Mouse (Mus musculus): ENCODE measurements around the gene Zfp784.

Gene Zfp784

GRCm38 (mm10) chr7:5057381-5057780 is 19.1 kb upstream of the Zfp784 start:
- no peak for DNase-seq

DNA sequence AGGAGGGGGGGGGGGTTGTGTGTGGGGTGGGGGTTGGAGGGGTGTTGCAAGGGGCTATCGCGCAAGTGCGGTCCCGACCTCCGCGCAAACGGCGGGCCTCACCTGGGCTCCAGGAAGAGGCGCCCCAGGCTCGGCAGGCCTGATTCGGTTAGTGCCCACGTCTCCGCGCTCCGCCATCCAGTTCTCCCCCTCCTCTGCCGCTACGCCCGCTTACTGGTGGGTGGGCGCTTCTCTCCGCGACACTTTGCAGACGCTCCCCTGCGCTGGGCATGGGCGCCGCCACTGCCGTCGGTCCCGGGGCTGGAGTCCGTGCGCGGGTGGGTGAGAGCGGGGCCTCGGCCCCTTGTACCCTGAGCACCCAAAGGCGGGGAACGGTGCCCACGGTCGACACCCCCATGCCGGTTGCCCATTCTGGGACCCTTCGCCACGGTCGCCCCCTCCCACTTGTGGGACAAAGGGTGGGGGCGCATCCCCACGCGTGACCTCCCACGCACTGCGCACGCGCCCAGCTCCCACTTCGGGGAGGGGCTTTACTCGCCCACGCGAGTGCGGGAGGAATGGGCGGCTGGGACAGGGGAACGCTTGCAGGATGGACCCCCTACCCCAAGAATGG is 18.5 kb upstream of the Zfp784 start:
- DNase-seq, result peak; percentile 63

DNA sequence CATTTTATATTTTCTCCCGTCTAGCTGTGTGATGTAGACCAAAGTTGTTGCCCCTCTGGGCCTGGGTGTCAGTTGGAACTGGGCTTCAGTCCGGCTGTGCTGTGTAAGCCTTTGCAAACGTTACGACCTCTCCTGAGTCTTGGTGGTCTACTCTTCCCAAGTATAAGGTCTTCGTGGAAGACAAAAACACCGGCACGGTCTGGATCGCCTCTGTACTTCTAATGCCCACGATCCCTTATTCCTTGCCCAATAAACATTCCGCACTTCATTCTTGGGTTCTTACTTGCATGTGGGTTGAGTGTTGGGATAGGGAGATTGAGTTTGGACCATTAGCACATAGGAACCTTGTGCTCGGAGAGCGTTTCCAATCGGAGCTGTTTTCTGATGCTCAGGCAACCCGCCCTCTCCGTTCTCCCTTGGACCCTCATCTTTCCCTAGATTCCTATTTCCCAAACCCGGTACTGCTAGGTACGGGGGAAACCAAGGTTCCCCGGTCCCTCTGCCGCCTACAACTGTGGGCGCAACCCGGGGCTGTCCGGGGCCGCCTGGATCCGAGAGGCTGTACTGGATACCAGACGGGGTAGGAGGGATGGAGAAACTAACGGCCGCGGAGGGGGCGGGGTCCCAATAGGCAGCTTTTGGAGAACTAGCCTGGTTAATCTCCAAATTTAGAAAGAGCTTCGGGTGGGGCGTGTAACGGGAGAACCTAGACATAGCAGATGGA is 15.4 kb upstream of the Zfp784 start:
- DNase-seq, result no peak

- no peak for DNase-seq
These were observed 14.7 kb upstream of the Zfp784 start for GRCm38 (mm10) chr7:5052931-5053343.

GRCm38 (mm10) chr7:5052438-5052837 is 14.2 kb upstream of the Zfp784 start:
- DNase-seq, result no peak

DNA sequence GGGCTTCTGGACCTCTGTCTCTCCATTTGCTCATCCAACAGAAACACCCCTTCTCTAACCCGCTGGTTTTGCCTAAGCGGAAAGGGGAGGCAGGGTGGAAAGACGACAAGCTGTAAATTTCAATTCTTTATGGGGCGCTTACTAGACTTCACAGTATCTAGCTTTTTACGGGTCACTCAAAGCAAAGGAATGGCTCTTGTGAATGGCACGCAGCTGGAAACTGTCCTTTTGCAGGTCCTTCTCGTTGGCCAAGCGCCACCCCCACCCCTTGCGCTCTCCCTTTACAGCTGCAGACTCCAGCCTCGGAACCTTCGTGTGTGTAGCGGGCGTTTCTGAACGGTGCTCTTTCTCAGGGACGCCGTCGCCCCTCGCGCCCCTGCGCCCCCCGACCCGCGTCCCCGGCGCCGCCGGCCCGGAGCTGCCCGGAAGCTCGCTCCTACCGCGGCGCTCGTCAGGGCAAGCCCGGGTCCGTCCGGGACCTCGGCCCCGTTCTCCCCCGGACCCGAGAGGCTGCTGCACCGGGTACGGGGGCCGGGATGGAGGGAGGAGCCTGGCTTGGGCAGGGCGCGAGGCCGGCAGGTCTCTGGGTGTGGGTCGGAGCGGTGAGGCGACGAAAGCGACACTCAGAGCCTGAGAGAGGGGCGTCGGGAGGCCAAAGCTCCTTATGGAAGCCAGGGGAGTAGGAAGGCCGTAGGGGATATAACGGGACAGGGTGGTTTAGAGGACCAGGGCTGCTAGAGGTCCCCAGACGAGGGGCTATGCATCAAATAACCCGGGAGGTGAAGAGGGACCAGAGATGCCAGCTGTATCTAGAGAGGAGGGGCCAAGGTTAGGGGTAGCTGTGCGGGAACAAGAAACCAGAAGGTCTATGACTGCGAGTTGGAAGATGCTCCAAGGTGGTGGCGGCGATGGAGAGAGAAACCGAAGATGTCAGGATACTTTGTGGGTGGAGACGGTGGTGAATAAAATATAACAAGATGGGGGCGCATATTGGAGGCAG is 13.2 kb upstream of the Zfp784 start, which contains the start of gene Zfp580:
Zfp580 (plus strand) TSS at position 346 of the 1,000 bp plus-strand sequence.
- peak; percentile 82 for DNase-seq

GRCm38 (mm10) chr7:5047313-5047712 is 9.1 kb upstream of the Zfp784 start:
- DNase-seq, result no peak

DNA sequence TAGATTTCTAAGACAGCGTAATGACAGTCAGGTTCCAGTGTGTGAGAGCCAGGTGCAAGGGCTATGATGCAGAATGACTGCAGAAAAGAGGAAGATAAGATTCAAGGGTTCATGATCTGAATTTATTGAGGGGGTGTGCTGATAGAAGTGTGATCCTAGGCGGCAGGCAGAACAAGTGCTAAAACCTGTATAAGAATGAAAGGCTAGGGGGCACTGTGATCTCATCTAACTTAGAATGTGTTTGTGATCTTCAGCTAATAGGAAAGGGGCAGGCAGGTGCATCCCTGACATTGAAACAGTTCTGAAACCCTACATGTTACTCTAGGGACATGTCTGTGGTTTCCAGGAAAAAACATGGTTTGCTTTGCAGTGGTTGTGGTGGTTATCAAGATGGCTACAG is 7.9 kb upstream of the Zfp784 start:
- DNase-seq, result no peak

DNA sequence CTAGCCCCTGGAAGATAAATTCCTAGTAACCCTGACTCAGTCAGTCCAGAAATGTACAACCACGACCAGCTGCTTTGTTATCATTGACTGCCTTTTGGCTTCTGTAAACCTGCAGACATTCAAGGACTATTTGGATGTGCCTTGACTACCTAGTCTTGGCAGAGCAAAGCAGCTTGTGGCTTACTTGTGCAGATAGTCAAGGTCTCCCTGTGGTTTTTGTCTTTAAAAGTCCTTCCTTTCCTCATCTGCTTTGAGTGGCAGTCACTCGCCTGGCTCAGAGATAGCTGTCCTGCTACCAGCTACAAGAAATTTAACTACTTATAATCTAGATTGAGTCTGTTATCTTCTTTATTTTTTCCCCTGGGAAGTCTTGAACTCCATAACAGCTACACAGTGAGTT is 6.7 kb upstream of the Zfp784 start:
- DNase-seq, result no peak

GRCm38 (mm10) chr7:5038940-5039339 is 694 bp upstream of the Zfp784 start:
- DNase-seq, result no peak

- DNase-seq, result no peak
These were observed 779 bp downstream of the Zfp784 start for GRCm38 (mm10) chr7:5037467-5037866.

DNA sequence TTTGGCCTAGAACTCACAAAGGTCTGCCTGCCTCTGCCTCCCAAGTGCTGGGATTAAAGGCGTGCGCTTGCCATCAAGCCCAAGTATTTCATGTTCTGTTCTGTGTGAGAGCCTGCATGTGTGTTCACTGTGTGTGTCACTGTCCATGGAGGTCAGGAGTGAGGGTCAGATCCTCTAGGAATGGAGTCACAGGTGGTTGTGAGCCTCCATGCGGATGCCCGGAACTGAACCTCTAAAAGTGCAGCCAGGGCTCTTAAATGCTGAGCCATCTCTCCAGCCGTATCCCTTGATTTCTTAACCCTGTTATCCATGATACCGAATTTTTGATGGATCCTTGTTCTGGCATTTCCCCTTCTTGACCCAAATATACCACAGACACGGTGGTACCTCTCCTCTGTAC is 1.2 kb downstream of the Zfp784 start:
- no peak for DNase-seq

DNA sequence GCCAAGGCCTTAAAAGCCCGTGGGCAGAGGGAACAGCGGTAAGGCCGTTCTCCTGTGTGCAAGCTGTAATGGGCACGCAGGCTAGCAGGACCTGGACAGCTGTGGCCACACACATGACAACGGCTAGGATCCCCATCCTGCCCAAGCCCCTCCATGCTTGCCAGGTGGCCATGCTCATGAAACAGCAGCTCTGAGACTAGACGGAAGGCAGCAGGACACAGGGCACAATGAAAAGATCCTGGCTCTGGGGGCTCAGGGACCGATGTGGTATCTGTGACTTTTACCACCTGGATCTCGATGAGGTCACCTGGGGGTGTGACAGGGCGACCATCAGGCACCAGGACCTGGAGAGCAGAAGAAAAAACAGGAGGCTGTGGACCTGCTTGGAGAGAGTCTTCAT is 2.1 kb downstream of the Zfp784 start:
- no peak for DNase-seq

GRCm38 (mm10) chr7:5035628-5036027 is 2.6 kb downstream of the Zfp784 start:
- DNase-seq, result no peak

- DNase-seq, result no peak
These were observed 4.4 kb downstream of the Zfp784 start, which contains the start of gene 4632433K11Rik for GRCm38 (mm10) chr7:5033818-5034217. TSS of gene 4632433K11Rik (plus strand) at chr7:5034118.

- DNase-seq, result no peak
These were observed 6.8 kb downstream of the Zfp784 start for GRCm38 (mm10) chr7:5031496-5031895.

- no peak for DNase-seq
These were observed 7.5 kb downstream of the Zfp784 start for GRCm38 (mm10) chr7:5030554-5031275.

DNA sequence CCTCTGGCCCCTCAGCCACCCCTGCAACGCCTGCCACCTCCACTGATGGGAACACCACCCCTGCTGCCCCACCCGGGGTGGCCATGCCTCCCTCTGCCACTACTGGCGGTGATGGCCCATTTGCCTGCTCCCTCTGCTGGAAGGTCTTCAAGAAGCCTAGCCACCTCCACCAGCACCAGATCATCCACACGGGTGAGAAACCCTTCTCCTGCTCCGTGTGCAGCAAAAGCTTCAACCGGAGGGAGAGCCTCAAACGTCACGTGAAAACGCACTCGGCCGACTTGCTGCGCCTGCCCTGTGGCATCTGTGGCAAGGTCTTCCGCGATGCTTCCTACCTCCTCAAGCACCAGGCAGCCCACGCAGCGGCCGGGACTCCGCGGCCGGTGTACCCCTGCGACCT is 8.3 kb downstream of the Zfp784 start:
- no peak for DNase-seq

DNA sequence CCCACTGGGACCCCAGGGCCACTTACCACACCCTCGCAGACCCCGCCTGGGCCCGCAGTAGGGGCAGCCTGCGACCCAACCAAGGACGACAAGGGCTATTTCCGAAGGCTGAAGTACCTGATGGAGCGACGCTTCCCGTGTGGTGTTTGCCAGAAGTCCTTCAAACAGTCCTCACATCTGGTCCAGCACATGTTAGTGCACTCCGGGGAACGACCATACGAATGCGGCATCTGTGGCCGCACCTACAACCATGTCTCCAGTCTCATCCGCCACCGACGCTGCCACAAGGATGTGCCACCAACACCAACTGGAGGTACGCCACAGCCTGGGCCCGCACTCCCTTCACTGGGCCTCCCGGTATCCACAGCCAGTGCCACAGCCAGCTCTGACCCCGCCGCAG is 8.7 kb downstream of the Zfp784 start:
- no peak for DNase-seq

DNA sequence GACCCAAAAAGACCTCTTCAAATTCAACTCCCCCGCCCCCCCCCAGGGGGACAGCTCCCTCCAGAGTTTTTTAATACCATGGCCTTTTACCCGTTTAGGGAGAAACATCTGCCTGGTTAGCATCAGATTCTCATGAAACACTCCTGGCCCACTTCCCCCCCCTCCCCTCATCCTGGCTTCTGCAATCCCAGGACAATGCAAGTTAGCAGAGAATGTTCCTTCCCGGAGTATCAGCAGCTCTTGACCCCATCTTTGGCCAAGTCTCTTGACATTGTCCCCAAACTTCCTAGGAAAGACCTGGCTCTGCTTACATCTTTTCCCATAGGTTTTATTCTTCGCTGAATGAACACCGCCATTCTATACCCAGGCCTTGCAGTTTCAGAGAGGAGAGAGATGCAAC is 17.0 kb downstream of the Zfp784 start:
- no peak for DNase-seq

DNA sequence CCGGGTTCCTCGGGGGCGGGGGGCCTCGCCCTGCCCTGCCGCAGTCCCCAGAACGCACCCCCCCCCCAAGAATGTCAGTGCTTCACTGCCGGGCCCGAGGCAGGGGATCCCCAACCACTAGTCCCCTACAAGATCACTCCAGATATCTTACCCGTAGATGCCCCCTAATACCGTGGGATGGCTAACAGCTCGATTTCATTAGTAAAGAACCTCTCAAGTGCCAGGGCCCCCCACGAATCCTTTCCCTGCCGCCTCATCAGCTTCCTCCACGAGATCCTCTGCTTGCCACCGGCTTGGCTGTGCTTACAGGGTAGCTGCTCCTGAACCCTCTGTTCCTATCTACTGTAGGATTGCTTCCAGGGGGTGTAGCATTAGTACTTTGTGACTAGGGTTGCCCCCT is 17.6 kb downstream of the Zfp784 start:
- no peak for DNase-seq

DNA sequence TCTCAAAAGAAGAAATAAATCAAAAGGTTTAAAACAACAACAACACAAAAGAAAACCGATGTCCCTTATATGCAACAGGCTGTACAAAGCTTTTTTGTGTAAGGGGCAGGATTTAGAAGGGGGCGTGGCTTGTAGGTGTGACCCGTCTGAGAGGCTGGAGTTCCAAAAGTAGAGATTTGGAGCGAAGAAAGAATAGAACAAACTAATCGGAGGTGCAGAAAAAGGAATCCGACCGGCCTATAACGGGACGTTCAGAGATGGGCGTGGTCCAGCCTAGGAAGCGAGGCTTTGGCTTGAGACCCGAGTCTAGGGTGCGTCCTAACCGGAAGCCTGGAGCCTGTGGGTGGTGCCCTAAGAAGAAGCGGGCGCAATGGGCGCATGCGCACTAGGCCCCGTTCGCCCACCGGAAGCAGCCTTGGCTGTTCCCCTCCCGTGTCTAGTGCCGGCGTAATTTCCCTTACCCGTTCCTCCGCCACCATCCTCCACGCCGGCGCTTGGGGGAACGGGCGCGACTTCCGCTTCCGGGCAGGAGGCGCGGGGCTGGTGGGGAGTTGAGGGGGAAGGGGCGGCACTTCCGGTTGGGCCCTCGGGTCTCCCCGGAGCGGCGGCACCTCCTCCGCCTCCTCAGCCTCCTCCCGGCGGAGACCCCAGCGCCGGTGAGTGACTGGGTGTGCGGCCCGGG is 18.1 kb downstream of the Zfp784 start, which contains the start of the genes Zfp865 and Ccdc106:
Zfp865 (plus strand) TSS at position 377 of the 682 bp plus-strand sequence.
Ccdc106 (plus strand) TSS at position 554 of the 682 bp plus-strand sequence.
- peak; percentile 98 for DNase-seq
